Mouse (Mus musculus) gastrocnemius, postnatal 4 days (tissue): ENCODE results near the gene Cltrn. TPM values are rescaled to one million over a fixed set of nuclear protein-coding genes. Genes with fewer than 3 reads are reported as not detected.

Experiments
- DNase-seq, 2 experiments: peaks; one replicate each; pipeline ENCODE4 v3.0.0; 2021 to 2022; ENCODE audit warnings: low spot score in 2 of 2, mixed read lengths in 2 of 2
- total RNA-seq, 2 experiments: library from RNA; stranded (reverse); gene quantifications; 2 replicates each; pipeline ENCODE4 v1.2.3; 2021

Cltrn gene
- total RNA-seq, 2 experiments from 2014 or later, result not detected

DNA sequence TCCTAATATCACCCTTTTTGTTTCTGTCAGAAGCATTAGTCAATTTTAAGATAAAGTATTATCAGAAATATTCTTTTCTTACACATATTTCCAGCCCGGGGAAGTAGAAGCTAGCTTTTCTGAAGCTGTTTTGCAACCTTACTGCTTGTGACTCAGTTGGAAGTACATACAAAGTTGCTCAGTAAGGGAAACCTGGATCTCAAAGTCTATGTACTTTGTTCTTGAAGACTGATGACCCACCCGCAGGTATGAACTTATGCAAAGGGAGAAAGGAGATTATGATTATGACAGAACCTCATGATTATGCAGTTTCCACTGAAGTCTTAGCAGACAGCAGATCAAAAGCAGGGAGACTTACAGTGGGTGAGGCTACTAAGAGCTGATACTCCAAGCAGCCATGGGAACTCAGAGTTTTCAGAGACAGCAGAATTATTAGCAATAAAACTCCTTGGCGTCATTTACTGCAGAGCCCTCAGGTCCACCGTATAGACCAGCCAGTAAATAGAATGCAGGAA, 46.7 kb downstream of the Cltrn start:
- no peak for DNase-seq

DNA sequence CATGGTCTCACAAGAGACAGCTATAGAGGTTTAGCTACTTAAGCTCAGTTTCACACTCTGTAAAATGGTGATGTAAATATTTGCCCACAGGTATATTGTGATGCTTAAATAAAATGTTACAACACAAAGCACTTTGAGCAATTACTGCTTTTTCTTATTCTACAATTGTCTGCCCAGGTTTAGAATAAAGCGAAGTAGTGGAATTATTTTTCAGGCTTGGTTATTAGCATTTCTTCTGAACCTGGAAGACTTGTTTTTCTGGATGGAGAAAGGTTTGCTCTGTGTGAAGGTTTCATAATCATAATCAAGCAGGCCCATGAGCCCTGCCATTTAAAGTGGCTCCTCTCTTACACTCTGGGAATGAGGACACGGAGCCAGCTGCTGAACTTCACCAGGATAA, 50.4 kb downstream of the Cltrn start, which contains the start of gene Ace2:
Gene Ace2 (plus strand): TSS at position 301 of the 400 bp plus-strand sequence.
- no peak for DNase-seq

DNA sequence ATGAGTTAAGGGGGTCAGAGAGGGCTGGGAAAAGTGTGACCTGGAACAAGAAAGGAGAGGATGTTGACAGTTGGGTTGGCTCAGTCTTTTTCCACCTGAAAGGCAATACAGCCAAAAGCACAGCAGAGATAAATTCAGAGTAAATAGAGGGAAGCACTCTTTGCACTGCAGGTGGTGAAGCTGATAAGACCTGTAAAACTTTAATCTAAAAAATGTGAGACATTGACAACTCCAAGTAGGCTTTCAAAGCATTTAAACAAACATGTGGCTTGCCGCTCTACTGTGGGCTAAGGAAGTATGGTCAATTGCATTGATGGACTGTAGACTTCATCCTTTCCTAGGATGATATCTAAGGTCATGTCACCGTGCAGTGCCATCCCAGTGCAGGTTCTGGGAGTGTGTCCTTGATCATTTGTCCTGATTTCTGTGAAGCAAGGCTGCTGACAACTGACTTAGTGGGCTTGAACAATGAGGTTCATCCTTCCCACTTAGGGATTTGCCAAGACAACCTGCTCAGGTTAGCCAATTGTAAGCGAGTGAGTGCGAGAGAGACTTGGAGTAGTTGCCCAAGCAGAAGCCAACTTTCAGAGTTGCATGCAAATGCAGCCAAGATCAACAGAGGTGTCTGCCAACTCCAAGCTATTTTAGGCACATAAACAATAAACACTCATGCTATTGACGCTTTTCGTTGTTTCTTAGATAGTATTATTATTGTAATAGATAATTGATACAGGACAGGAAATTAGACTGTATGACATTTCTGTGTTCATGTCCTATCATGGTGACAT, 57.0 kb downstream of the Cltrn start:
- no peak for DNase-seq

DNA sequence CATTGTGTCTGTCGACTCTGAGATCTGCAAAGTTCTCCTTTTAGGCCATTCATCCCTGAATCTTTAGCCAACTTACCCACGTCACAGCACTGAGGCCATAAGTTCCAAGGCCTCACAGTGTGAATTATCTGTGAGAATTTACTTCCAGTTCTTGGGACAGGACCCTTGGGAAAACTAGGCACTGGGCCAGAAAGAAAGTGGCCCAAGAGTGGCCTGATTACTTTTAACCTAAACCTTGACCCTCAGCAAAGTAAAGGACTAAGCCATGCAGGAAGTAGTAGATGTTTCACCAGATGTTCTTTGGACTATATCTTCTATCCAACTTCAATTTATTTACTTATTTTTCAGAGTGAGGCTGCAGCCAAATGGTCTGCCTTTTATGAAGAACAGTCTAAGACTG, 64.1 kb downstream of the Cltrn start:
- no peak for DNase-seq

DNA sequence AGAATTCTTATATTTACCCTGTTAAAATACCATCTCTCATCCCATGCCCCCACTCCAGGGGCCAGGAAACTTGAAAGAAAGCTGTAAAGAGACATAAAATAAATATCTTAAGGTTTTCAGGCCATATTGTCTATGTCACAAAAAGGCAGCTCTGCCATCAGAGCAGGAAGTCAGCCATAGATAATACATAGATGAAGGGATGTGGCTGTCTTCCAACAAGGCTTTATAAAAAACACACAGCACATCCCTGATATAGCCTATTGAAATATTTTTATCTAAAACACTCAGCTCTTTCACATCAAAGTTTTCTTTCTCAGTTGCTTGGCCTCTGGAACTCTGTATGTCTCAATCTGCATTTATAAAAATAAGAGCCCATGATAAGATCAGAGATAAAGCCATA, 65.0 kb downstream of the Cltrn start:
- DNase-seq, result no peak

DNA sequence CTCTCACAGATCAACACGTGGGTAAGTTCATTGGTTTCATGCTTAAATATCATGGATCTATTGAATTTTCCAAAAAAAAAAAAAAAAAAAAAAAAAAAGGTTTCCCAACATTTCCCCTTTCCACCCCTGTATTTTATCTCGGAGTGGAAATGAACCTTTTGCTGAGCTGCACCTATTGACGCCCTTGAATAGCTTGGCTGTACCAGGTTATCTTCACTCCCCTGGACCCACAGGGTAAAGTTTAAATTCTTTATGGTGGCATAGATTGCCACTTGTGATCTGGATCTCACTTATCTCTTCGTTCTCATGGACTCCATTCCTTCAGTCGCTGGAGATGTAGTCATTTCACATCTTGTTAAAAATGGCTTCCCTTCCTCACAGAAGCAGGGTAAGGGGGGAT, 66.0 kb downstream of the Cltrn start:
- DNase-seq, result no peak

DNA sequence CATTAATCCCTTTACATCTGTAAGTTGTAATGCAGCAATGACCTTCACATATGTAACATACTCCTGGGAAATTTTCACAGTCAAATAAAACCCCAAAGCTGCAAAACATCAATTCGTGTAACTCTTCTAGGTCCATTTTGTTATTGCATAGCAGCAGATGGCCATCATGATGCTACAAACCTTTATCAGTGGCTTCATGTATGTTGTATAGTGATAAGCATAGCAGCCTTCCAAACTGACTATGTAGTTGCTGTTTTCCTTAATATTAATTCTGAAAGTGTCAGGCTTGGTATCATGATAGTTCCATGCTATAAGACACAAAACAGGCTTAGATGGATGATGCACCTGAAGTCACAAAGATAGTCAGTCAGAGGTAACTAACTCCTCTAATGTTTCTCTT, 76.1 kb downstream of the Cltrn start:
- no peak for DNase-seq

Other genes with a start within 250 kb of the Cltrn start
- 10 to 100 TPM; 20.8 to 29.0 TPM for gene Ap1s2, start 179.8 kb upstream of the Cltrn start, total RNA-seq
- gene Zrsr2, start 130.2 kb upstream of the Cltrn start, total RNA-seq, result 10 to 100 TPM; 15.4 to 27.5 TPM
- 1 to 10 TPM; 1.9 to 2.0 TPM for gene Car5b, start 60.8 kb upstream of the Cltrn start, total RNA-seq
- 1 to 10 TPM; 7.2 to 9.2 TPM for gene Siah1b, start 12.3 kb upstream of the Cltrn start, total RNA-seq
- gene Ace2, start 50.5 kb downstream of the Cltrn start, total RNA-seq, result under 1 TPM; 0.54 TPM
- gene Bmx, start 169.4 kb downstream of the Cltrn start, total RNA-seq, result 1 to 10 TPM in 1 of 2 experiments, under 1 TPM in 1; 0.88 to 1.2 TPM
- gene Pir, start 180.5 kb downstream of the Cltrn start, total RNA-seq, result 1 to 10 TPM; 2.6 to 3.7 TPM